Mouse (Mus musculus) liver, adult 2 months (tissue): ENCODE data around the gene Fam20b.

Experiments used
- CTCF ChIP-seq: fragments of 200-500 bp; IDR thresholded peaks from 2 replicates; pipeline ENCODE4 v1.5.1; 2011; ENCODE audit warnings: low read depth, low read length, control low read depth
- POLR2A ChIP-seq: fragments of 200-500 bp; IDR thresholded peaks from 2 replicates; pipeline ENCODE4 v1.6.1; 2011; ENCODE audit warnings: low read length, control low read depth; ENCODE audit not compliant: insufficient read depth; ENCODE audit errors: extremely low read depth

DNA sequence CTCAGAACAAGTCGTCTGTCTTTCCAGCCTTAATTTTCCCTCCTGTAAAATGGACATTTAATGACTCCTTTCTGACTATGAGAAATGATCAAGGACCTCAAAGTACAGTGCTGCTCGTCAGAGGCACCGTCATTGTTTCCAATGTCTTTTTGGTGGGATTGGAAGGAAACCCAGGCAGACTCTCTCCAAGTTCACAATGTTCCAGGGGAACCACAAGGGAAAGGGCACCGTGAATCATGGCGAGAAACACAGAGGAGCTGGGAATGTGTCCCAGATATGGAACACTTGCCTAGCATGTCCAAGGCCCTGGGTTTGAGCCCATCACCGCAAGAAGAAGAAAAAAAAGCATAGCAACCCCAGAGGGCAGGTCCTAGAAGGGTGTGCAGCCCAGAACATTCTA is 44.4 kb upstream of the Fam20b start:
- TF ChIP-seq POLR2A (no peak), CTCF (no peak)
